Mouse (Mus musculus): ENCODE data around the gene Hadhb.

DNA sequence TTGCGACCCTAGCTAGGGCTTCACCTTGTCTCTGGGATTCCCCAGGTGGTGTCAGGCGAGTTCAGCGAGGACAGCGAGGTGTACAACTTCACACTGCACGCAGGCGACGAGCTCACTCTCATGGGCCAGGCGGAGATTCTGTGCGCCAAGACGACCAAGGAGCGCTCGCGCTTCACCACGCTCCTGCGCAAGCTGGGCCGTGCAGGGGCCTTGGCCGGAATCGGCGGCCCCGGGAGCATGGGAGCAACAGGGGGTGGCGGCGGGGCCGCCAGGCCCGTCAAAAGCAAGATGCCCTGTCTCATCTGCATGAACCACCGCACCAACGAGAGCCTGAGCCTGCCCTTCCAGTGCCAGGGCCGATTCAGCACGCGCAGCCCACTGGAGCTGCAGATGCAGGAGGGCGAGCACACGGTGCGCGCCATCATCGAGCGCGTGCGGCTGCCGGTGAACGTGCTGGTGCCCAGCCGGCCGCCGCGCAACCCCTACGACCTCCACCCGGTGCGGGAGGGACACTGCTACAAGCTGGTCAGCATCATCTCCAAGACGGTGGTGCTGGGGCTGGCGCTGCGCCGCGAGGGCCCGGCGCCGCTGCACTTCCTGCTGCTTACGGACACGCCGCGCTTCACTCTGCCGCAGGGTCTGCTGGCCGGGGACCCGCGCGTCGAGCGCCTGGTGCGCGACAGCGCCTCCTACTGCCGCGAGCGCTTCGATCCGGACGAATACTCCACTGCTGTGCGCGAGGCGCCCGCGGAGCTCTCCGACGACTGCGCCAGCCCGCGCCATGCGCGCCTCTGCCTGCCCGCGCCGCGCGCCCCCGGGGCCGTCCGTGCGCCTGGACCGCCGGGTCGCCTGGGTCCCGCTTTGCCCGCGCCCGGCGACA is 40.9 kb upstream of the Hadhb start:
- TF ChIP-seq CTCF (IDR thresholded peaks at IDR 0.05; ENCODE audit: low read depth) (peak; percentile 63), EP300 (IDR thresholded peaks at IDR 0.05; ENCODE audit: low read depth) (no peak)

Data from liver, postnatal 0 days (tissue).